Mouse (Mus musculus) neural tube, embryonic 14.5 days (tissue): ENCODE results near the gene Gm10392. TPM values are rescaled to one million over a fixed set of nuclear protein-coding genes. Genes with fewer than 3 reads are reported as not detected.

Experiments used
- ATAC-seq: fragments of 200-750 bp; cut with Nextera tagmentation; 2 replicates; pipeline ENCODE4 v1.8.0; 2017; ENCODE audit warnings: low read depth, mild to moderate bottlenecking, moderate TSS enrichment, moderate library complexity
- H3K27ac ChIP-seq: fragments of 300-500 bp; sonication (generic); 2 replicates; pipeline ENCODE4 v1.5.1; 2014; ENCODE audit warnings: low read depth, mild to moderate bottlenecking, control low read depth, low read length, moderate library complexity, mixed read lengths
- H3K27me3 ChIP-seq: fragments of 300-500 bp; sonication (generic); 2 replicates; pipeline ENCODE4 v1.6.1; 2014; ENCODE audit warnings: low read length; ENCODE audit not compliant: control insufficient read depth, insufficient read depth
- H3K36me3 ChIP-seq: fragments of 300-500 bp; sonication (generic); 2 replicates; pipeline ENCODE4 v1.6.1; 2014; ENCODE audit warnings: low read length, mixed read lengths; ENCODE audit not compliant: control insufficient read depth, insufficient read depth
- H3K4me1 ChIP-seq: fragments of 300-500 bp; sonication (generic); 2 replicates; pipeline ENCODE4 v1.6.1; 2014; ENCODE audit warnings: low read length; ENCODE audit not compliant: control insufficient read depth, insufficient read depth
- H3K4me2 ChIP-seq: fragments of 300-500 bp; sonication (generic); 2 replicates; pipeline ENCODE4 v1.6.1; 2014; ENCODE audit warnings: mild to moderate bottlenecking, low read depth, low read length, control low read depth
- H3K4me3 ChIP-seq: fragments of 300-500 bp; sonication (generic); 2 replicates; pipeline ENCODE4 v1.5.1; 2014; ENCODE audit warnings: low read depth, low read length, control low read depth, mixed read lengths
- H3K9ac ChIP-seq: fragments of 300-500 bp; sonication (generic); replicated peaks from 2 replicates; pipeline ENCODE4 v1.6.1; 2014; ENCODE audit warnings: low read depth, mild to moderate bottlenecking, control low read depth, low read length, mixed read lengths
- H3K9me3 ChIP-seq: fragments of 300-500 bp; sonication (generic); 2 replicates; pipeline ENCODE4 v1.6.1; 2016; ENCODE audit warnings: low read length; ENCODE audit not compliant: control insufficient read depth
- WGBS: fragments of 180-500 bp; shearing (Covaris S2); extraction: QIAGEN DNeasy Blood & Tissue Kit; methylation state at CpG from one replicate; pipeline ENCODE4 v1.1.7; 2014; 5-methylcytosine and 5-hydroxymethylcytosine counted together
- polyA plus RNA-seq: library from polyadenylated mRNA; unstranded; fragments of >200 nt; fragmentation: Nextera tagmentation; extraction: Ambion mirVana; gene quantifications from 2 replicates; pipeline ENCODE4 v1.2.1, GENCODE M21; 2014

Gene Gm10392
- polyA plus RNA-seq, 1 experiment from 2014 or later = not detected

- WGBS = 97% methylated on average over 4 of the region's 4 CpGs
- no peak overlapping the region for H3K27ac ChIP-seq
Measured at GRCm38 (mm10) chr11:77501971-77502370, 17.0 kb downstream of the Gm10392 start.

GRCm38 (mm10) chr11:77501392-77501791, 17.6 kb downstream of the Gm10392 start:
- Histone ChIP-seq H3K4me1 (peaks cover 11% of the 10 kb centered on the region; the same call in 1 of the 2 replicates), H3K36me3 (peaks cover 50% of the 10 kb centered on the region), H3K27me3 (no peaks in the 10 kb centered on the region), H3K9me3 (no peaks in the 10 kb centered on the region), H3K4me2 (no peak overlapping the region), H3K9ac (no peak overlapping the region), H3K4me3 (no peak overlapping the region), H3K27ac (no peak overlapping the region)
- 23% methylated on average over 5 of the region's 5 CpGs for WGBS
- no peak for ATAC-seq

More at GRCm38 (mm10) chr11:77501971-77502370, 17.0 kb downstream of the Gm10392 start:
- H3K4me2 ChIP-seq = no peak overlapping the region
- ATAC-seq = no peak
- H3K27me3 ChIP-seq = no peaks in the 10 kb centered on the region
- peaks cover 11% of the 10 kb centered on the region; the same call in 1 of the 2 replicates for H3K4me1 ChIP-seq
- H3K9me3 ChIP-seq = no peaks in the 10 kb centered on the region
- H3K9ac ChIP-seq = no peak overlapping the region
- H3K4me3 ChIP-seq = no peak overlapping the region
- peaks cover 56% of the 10 kb centered on the region for H3K36me3 ChIP-seq

GRCm38 (mm10) chr11:77500361-77501325, 18.4 kb downstream of the Gm10392 start:
- 71% methylated on average over 17 of the region's 17 CpGs for WGBS
- Histone ChIP-seq H3K9ac (0 out of 2 replicates have a peak overlapping the region, but pooled peaks have one; percentile 2), H3K27me3 (no peaks in the 10 kb centered on the region), H3K36me3 (peaks cover 43% of the 10 kb centered on the region), H3K4me2 (no peak overlapping the region), H3K9me3 (no peaks in the 10 kb centered on the region), H3K4me3 (no peak overlapping the region), H3K4me1 (peaks cover 14% of the 10 kb centered on the region), H3K27ac (no peak overlapping the region)
- ATAC-seq = no peak

GRCm38 (mm10) chr11:77499354-77499753, 19.6 kb downstream of the Gm10392 start:
- ATAC-seq = no peak
- H3K4me1 ChIP-seq = peaks cover 26% of the 10 kb centered on the region
- H3K9ac ChIP-seq = no peak overlapping the region
- H3K36me3 ChIP-seq = peaks cover 30% of the 10 kb centered on the region
- 81% methylated on average over 7 of the region's 7 CpGs for WGBS
- no peak overlapping the region for H3K4me2 ChIP-seq
- no peak overlapping the region for H3K4me3 ChIP-seq
- no peak overlapping the region for H3K27ac ChIP-seq
- H3K9me3 ChIP-seq = no peaks in the 10 kb centered on the region
- no peaks in the 10 kb centered on the region for H3K27me3 ChIP-seq

- WGBS = 71% methylated on average over 12 of the region's 12 CpGs
- Histone ChIP-seq H3K4me2 (no peak overlapping the region), H3K27ac (no peak overlapping the region), H3K9me3 (no peaks in the 10 kb centered on the region), H3K36me3 (peaks cover 23% of the 10 kb centered on the region), H3K4me3 (no peak overlapping the region), H3K4me1 (peaks cover 30% of the 10 kb centered on the region), H3K27me3 (no peaks in the 10 kb centered on the region), H3K9ac (no peak overlapping the region)
- no peak for ATAC-seq
Measured at GRCm38 (mm10) chr11:77498261-77499139, 20.5 kb downstream of the Gm10392 start.

GRCm38 (mm10) chr11:77497851-77498250, 21.1 kb downstream of the Gm10392 start:
- Histone ChIP-seq H3K27ac (peak overlapping the region; percentile 40; the same call in 1 of the 2 replicates), H3K36me3 (peaks cover 16% of the 10 kb centered on the region), H3K27me3 (no peaks in the 10 kb centered on the region), H3K9ac (no peak overlapping the region), H3K4me1 (peaks cover 30% of the 10 kb centered on the region), H3K4me3 (no peak overlapping the region), H3K9me3 (no peaks in the 10 kb centered on the region), H3K4me2 (no peak overlapping the region)
- WGBS = 29% methylated on average over 4 of the region's 4 CpGs
- ATAC-seq = no peak

GRCm38 (mm10) chr11:77497341-77497756, 21.6 kb downstream of the Gm10392 start:
- 16% methylated on average over 6 of the region's 6 CpGs for WGBS
- Histone ChIP-seq H3K9ac (no peak overlapping the region), H3K27ac (peak overlapping the region; percentile 40; the same call in 1 of the 2 replicates)

GRCm38 (mm10) chr11:77495507-77495906, 23.5 kb downstream of the Gm10392 start:
- H3K4me3 ChIP-seq = no peak overlapping the region
- ATAC-seq = no peak
- no peak overlapping the region for H3K4me2 ChIP-seq
- H3K9me3 ChIP-seq = no peaks in the 10 kb centered on the region
- H3K27ac ChIP-seq = no peak overlapping the region
- H3K9ac ChIP-seq = no peak overlapping the region
- H3K4me1 ChIP-seq = peaks cover 42% of the 10 kb centered on the region
- H3K36me3 ChIP-seq = peaks cover 11% of the 10 kb centered on the region
- H3K27me3 ChIP-seq = no peaks in the 10 kb centered on the region

More at GRCm38 (mm10) chr11:77497341-77497756, 21.6 kb downstream of the Gm10392 start:
- Histone ChIP-seq H3K4me2 (no peak overlapping the region), H3K4me3 (no peak overlapping the region), H3K27me3 (no peaks in the 10 kb centered on the region), H3K36me3 (peaks cover 12% of the 10 kb centered on the region), H3K9me3 (no peaks in the 10 kb centered on the region), H3K4me1 (peaks cover 32% of the 10 kb centered on the region)
- no peak for ATAC-seq
